Mouse (Mus musculus): Measurements from ENCODE around the gene Mtx1. TPM values are rescaled to one million over a fixed set of nuclear protein-coding genes. Genes with fewer than 3 reads are reported as not detected.

Mtx1 gene
- polyA plus RNA-seq, 1 experiment from 2014 or later = 159 TPM

- no peaks in the 10 kb centered on the region for H3K27me3 ChIP-seq (replicated peaks)
- no peak for ATAC-seq (ENCODE audit: low FRiP score)
- H3K36me3 ChIP-seq = peaks cover 59% of the 10 kb centered on the region
- H3K27ac ChIP-seq (replicated peaks) = no peak overlapping the region; the same call in 1 of the 2 replicates
- H3K9me3 ChIP-seq (replicated peaks) = no peaks in the 10 kb centered on the region
- peaks cover 37% of the 10 kb centered on the region for H3K4me1 ChIP-seq
- H3K4me2 ChIP-seq = no peak overlapping the region
- H3K9ac ChIP-seq (replicated peaks) = no peak overlapping the region
- no peak overlapping the region for H3K4me3 ChIP-seq (replicated peaks)
- 87% methylated on average over 13 of the region's 13 CpGs for WGBS
These were observed 16.7 kb downstream of the Mtx1 start for GRCm38 (mm10) chr3:89210162-89210561.

DNA sequence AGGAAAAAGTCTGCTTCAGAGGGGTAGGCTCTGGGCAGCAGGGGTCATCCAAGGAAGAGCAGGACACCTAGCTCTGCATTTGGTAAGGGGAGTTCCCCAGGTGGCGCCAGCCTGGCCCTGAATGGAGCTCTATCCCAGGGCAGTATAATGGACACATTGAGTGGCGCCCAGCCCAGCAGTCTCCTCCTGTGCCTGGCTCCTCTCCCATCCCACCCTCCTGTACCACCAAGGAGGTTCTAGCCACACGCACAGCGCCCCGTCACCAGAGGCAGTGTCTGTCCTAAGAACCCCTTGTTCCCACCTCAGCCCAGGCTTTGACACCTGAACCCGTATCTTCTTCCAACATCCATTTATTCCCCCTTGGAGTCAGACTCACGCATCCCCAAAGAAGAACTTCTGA, 17.2 kb downstream of the Mtx1 start:
- Histone ChIP-seq H3K4me2 (no peak overlapping the region), H3K36me3 (peaks cover 59% of the 10 kb centered on the region), H3K4me1 (peaks cover 32% of the 10 kb centered on the region), H3K9ac (replicated peaks) (no peak overlapping the region), H3K27ac (replicated peaks) (no peak overlapping the region), H3K4me3 (replicated peaks) (no peak overlapping the region), H3K9me3 (replicated peaks) (no peaks in the 10 kb centered on the region), H3K27me3 (replicated peaks) (no peaks in the 10 kb centered on the region)
- 89% methylated on average over 7 of the region's 7 CpGs for WGBS
- no peak for ATAC-seq (ENCODE audit: low FRiP score)

GRCm38 (mm10) chr3:89208736-89209135, 18.2 kb downstream of the Mtx1 start:
- Histone ChIP-seq H3K4me3 (replicated peaks) (no peak overlapping the region), H3K27ac (replicated peaks) (no peak overlapping the region), H3K4me2 (no peak overlapping the region), H3K27me3 (replicated peaks) (no peaks in the 10 kb centered on the region), H3K4me1 (peaks cover 32% of the 10 kb centered on the region), H3K36me3 (peaks cover 64% of the 10 kb centered on the region), H3K9ac (replicated peaks) (no peak overlapping the region), H3K9me3 (replicated peaks) (no peaks in the 10 kb centered on the region)
- no peak for ATAC-seq (ENCODE audit: low FRiP score)
- 87% methylated on average over 6 of the region's 6 CpGs for WGBS

GRCm38 (mm10) chr3:89208075-89208657, 18.7 kb downstream of the Mtx1 start:
- H3K4me2 ChIP-seq = no peak overlapping the region
- H3K9me3 ChIP-seq (replicated peaks) = no peaks in the 10 kb centered on the region
- H3K36me3 ChIP-seq = peaks cover 64% of the 10 kb centered on the region
- H3K9ac ChIP-seq (replicated peaks) = no peak overlapping the region
- peaks cover 33% of the 10 kb centered on the region for H3K4me1 ChIP-seq
- no peak overlapping the region for H3K27ac ChIP-seq (replicated peaks)
- H3K27me3 ChIP-seq (replicated peaks) = no peaks in the 10 kb centered on the region
- H3K4me3 ChIP-seq (replicated peaks) = no peak overlapping the region
- no peak for ATAC-seq (ENCODE audit: low FRiP score)
- WGBS = 92% methylated on average over 13 of the region's 13 CpGs

DNA sequence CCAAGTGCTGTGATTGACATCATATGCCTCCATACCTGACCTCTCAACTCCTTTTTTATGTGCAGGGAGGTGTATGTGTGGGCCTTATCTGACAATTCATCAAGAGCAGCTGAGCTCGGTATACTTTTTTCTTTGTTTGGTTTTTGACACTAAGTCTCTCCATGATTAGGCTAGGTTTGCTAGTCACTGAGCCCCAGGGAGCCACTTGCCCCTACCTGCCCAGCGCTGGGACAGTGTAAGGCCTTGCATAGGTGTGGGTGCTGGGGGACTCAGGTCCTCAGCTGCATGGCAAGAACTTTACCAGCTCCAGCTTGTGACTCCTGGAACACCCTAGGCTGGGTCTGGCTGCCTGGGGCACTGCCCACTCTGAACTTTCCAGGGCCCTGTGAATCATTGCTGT, 20.2 kb downstream of the Mtx1 start:
- no peaks in the 10 kb centered on the region for H3K9me3 ChIP-seq (replicated peaks)
- ATAC-seq (ENCODE audit: low FRiP score) = no peak
- H3K9ac ChIP-seq (replicated peaks) = no peak overlapping the region
- H3K4me3 ChIP-seq (replicated peaks) = no peak overlapping the region
- WGBS = 95% methylated on average over 2 of the region's 2 CpGs
- no peaks in the 10 kb centered on the region for H3K27me3 ChIP-seq (replicated peaks)
- H3K4me2 ChIP-seq = no peak overlapping the region
- peaks cover 21% of the 10 kb centered on the region for H3K4me1 ChIP-seq
- peaks cover 64% of the 10 kb centered on the region for H3K36me3 ChIP-seq
- no peak overlapping the region for H3K27ac ChIP-seq (replicated peaks)

- peaks cover 17% of the 10 kb centered on the region for H3K4me1 ChIP-seq
- ATAC-seq (ENCODE audit: low FRiP score) = no peak
- peaks cover 63% of the 10 kb centered on the region for H3K36me3 ChIP-seq
- H3K27me3 ChIP-seq (replicated peaks) = no peaks in the 10 kb centered on the region
- WGBS = 94% methylated on average over 7 of the region's 7 CpGs
- H3K4me2 ChIP-seq = no peak overlapping the region
- no peaks in the 10 kb centered on the region for H3K9me3 ChIP-seq (replicated peaks)
- no peak overlapping the region for H3K4me3 ChIP-seq (replicated peaks)
- H3K27ac ChIP-seq (replicated peaks) = no peak overlapping the region
- no peak overlapping the region for H3K9ac ChIP-seq (replicated peaks)
These were observed 20.8 kb downstream of the Mtx1 start for GRCm38 (mm10) chr3:89206079-89206478.

DNA sequence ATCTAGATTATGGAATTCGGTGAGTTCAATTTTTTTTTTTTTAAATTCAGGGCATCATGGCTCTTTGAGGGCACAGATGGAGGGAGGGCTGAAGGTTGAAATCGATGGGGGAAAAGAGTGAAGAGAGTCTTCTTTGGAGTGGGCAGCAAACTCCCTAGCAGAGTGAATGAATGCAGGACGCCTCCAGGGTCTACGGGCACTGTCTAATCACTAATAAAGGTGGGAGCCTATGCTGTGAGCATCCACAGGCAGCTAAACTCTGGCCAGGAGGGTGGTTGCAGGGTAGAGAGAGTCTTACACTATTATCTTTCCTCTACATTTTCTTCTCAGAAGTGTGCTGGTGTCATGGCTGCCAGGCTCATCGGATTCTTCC, 23.8 kb downstream of the Mtx1 start:
- no peaks in the 10 kb centered on the region for H3K27me3 ChIP-seq (replicated peaks)
- peak overlapping the region; percentile 77 for H3K4me2 ChIP-seq
- H3K4me3 ChIP-seq (replicated peaks) = peak overlapping the region; percentile 62
- no peaks in the 10 kb centered on the region for H3K9me3 ChIP-seq (replicated peaks)
- peak; percentile 48 for ATAC-seq (ENCODE audit: low FRiP score)
- peaks cover 11% of the 10 kb centered on the region for H3K4me1 ChIP-seq
- 46% methylated on average over 5 of the region's 5 CpGs for WGBS
- H3K36me3 ChIP-seq = peaks cover 34% of the 10 kb centered on the region
- peak overlapping the region; percentile 66 for H3K27ac ChIP-seq (replicated peaks)
- peak overlapping the region; percentile 63 for H3K9ac ChIP-seq (replicated peaks)

GRCm38 (mm10) chr3:89202253-89203141, 24.4 kb downstream of the Mtx1 start, which contains the start of gene Gba:
TSS of gene Gba (plus strand) at chr3:89202928.
- H3K27me3 ChIP-seq (replicated peaks) = no peaks in the 10 kb centered on the region
- ATAC-seq (ENCODE audit: low FRiP score) = peak; percentile 89
- H3K9me3 ChIP-seq (replicated peaks) = no peaks in the 10 kb centered on the region
- H3K36me3 ChIP-seq = peaks cover 28% of the 10 kb centered on the region
- peak within 1 kb of the TSS; percentile 62 for H3K4me3 ChIP-seq (replicated peaks)
- WGBS = 26% methylated on average over 13 of the region's 13 CpGs
- H3K4me2 ChIP-seq = peak within 1 kb of the TSS; percentile 77
- H3K27ac ChIP-seq (replicated peaks) = peak within 1 kb of the TSS; percentile 66
- peak within 1 kb of the TSS; percentile 63 for H3K9ac ChIP-seq (replicated peaks)
- H3K4me1 ChIP-seq = peaks cover 11% of the 10 kb centered on the region

GRCm38 (mm10) chr3:89199839-89200238, 27.0 kb downstream of the Mtx1 start:
- Histone ChIP-seq H3K4me2 (no peak overlapping the region), H3K36me3 (peaks cover 4% of the 10 kb centered on the region; the same call in 1 of the 2 replicates), H3K4me1 (peaks cover 22% of the 10 kb centered on the region), H3K4me3 (replicated peaks) (no peak overlapping the region), H3K9ac (replicated peaks) (no peak overlapping the region), H3K27ac (replicated peaks) (no peak overlapping the region), H3K9me3 (replicated peaks) (no peaks in the 10 kb centered on the region), H3K27me3 (replicated peaks) (no peaks in the 10 kb centered on the region)
- ATAC-seq (ENCODE audit: low FRiP score) = no peak
- WGBS = 85% methylated on average over 3 of the region's 3 CpGs

DNA sequence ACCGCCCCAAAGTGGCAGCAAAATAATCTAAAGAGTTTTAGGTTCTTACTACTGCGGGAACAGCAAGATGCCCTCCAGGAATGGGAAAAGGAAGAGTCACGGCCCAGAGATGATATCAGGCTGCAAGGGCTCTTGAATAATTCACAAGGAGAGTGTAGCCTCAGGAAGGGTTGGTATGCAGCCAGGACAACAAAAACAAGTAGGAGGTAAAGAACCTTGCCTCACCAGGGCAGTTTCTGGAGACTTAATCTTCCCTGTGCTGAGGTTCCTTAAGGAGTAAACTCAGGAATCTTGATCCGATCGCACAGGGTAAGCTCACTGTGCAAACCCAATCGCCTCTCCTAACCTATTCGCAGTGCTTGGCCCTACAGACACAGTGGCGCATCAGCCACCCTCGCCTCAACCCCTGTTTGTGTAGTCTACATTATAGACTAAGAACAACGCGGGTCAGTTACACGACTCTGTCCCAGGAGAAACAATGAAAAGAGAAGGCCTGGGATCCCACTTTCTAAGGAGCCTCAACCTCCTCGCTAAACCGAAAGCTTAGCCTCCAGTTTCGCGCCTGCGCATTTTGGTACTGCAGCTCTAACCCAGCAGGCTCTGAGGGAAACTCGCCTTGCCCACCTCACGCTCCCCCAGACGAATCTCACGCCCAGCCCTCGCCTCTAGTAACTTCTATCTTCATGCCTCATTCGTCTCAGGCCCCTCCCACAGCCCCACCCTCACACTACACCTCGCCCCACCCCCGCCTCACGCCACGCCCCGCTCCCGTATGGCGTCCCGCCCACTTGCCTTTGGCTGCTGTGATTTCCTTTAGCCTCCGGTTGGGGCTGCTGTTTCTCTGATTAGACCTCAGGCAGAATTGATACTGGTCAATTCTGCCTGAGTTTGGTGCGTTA, 30.7 kb downstream of the Mtx1 start:
- WGBS = 9% methylated on average over 33 of the region's 33 CpGs

DNA sequence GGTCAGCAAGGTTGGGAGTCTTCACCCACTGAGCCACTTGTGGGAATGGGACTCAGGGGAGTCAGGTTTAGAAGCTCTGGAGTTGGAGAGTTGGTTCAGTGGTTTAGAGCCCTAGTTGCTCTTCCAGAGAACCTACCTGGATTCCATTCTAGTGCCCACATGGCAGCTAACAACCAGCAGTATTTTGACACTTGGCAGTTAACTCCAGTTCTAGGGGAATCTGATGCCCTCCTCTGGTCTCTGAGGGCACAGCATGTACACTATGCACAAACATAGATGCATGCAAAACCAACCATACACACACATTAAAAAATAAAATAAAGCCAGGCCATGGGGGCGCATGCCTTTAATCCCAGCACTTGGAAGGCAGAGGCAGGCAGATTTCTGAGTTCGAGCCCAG, 33.0 kb downstream of the Mtx1 start:
- Histone ChIP-seq H3K27me3 (replicated peaks) (no peaks in the 10 kb centered on the region), H3K4me1 (peaks cover 11% of the 10 kb centered on the region), H3K9ac (replicated peaks) (no peak overlapping the region), H3K27ac (replicated peaks) (no peak overlapping the region), H3K36me3 (peaks cover 2% of the 10 kb centered on the region; the same call in 1 of the 2 replicates), H3K9me3 (replicated peaks) (no peaks in the 10 kb centered on the region), H3K4me3 (replicated peaks) (no peak overlapping the region), H3K4me2 (no peak overlapping the region)
- WGBS = 95% methylated on average over 2 of the region's 2 CpGs
- no peak for ATAC-seq (ENCODE audit: low FRiP score)

More for the DNA sequence above, 30.7 kb downstream of the Mtx1 start:
- Histone ChIP-seq H3K27me3 (replicated peaks) (no peaks in the 10 kb centered on the region), H3K4me2 (peak overlapping the region; percentile 66), H3K9ac (replicated peaks) (peak overlapping the region; percentile 55), H3K4me1 (peaks cover 11% of the 10 kb centered on the region), H3K4me3 (replicated peaks) (peak overlapping the region; percentile 44), H3K27ac (replicated peaks) (peak overlapping the region; percentile 80), H3K9me3 (replicated peaks) (no peaks in the 10 kb centered on the region), H3K36me3 (no peaks in the 10 kb centered on the region)
- ATAC-seq (ENCODE audit: low FRiP score) = peak; percentile 95

All from neural tube, embryonic 15.5 days (tissue).